Mouse (Mus musculus): Measurements from ENCODE around the gene Tmem200b. TPM values are rescaled to one million over a fixed set of nuclear protein-coding genes. Genes with fewer than 3 reads are reported as not detected.

Gene Tmem200b
- polyA plus RNA-seq, 1 experiment from 2014 or later = 3.3 TPM

DNA sequence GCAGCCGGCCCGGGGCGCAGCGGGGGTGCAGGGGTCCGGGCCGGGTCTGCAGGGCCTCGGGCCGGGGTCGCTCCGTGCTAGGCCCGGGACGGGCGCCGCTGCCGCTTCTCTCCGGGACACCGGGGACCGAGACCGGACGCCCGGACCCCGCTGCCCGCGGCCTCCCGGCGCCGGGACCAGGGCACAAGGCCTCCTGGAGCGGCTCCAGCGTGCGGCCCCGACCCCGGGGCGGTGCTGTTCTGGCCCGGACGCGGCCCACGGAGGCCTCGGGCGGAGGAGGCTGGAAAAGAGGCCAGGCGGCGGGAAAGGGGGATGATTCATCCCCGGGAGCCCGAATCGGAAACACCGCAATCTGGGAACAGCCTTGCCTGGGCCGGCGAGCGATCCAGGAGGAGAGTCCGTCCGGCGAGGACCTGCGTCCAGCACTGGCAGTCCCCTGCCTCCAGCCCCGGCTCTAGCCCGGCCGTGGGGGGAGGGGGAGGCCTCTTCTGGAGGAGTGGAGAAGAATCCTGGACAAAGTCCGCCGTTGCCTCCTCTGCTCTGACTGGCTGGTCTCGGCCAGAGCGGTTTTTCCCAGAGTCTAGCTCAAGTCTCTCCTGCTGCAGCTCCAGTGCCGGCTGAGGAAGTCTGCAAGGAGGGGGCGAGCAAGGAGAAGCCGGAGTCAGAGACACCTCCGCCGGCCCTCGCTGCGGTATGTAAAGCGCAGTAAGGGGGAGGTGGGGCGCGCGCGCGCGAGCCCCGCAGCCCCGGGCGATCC, 798 bp upstream of the Tmem200b start:
- H3K9me3 ChIP-seq (replicated peaks; ENCODE audit: control insufficient read depth, low read length) = no peaks in the 10 kb centered on the region
- whole genome bisulfite sequencing (ENCODE audit: insufficient replicate concordance) = 1% methylated on average over 69 of the region's 76 CpGs
- H3K4me2 ChIP-seq = peak overlapping the region; percentile 86
- no peak for ATAC-seq (replicated peaks; ENCODE audit: insufficient number of reproducible peaks, low FRiP score, low TSS enrichment)
- H3K4me3 ChIP-seq (ENCODE audit: low read depth, low read length) = peak overlapping the region; percentile 71
- peaks cover 24% of the 10 kb centered on the region for H3K27me3 ChIP-seq (ENCODE audit: control insufficient read depth, insufficient read depth, low read length)
- H3K27ac ChIP-seq (ENCODE audit: low read depth, low read length) = peak overlapping the region; percentile 89
- H3K9ac ChIP-seq (ENCODE audit: low read depth, low read length) = peak overlapping the region; percentile 91
- peaks cover 67% of the 10 kb centered on the region for H3K4me1 ChIP-seq (ENCODE audit: control insufficient read depth, insufficient read depth, low read length)
- H3K36me3 ChIP-seq (ENCODE audit: control insufficient read depth, insufficient read depth, low read length) = peaks cover 6% of the 10 kb centered on the region; the same call in 1 of the 2 replicates

DNA sequence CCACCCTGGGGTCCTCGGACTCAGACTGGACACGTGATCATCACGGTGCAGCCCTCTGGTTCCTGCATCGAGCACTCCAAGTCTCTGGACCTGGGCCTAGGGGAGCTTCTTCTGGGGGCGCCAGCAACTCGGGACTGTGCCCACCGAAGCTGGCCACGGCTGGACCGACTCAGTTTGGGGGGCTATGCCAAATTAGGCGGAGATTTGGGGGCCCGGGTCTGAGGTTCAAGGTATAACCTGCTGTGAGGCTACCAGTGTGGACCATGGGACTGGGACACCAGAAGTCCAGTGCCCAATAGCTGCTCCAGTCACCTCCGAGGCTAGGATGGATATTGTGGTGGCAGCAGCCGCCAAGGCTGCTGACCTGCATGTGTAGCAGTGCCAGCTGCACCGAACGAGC, 833 bp downstream of the Tmem200b start:
- Histone ChIP-seq H3K9me3 (replicated peaks; ENCODE audit: control insufficient read depth, low read length) (no peaks in the 10 kb centered on the region), H3K4me1 (ENCODE audit: control insufficient read depth, insufficient read depth, low read length) (peaks cover 72% of the 10 kb centered on the region), H3K36me3 (ENCODE audit: control insufficient read depth, insufficient read depth, low read length) (peaks cover 6% of the 10 kb centered on the region; the same call in 1 of the 2 replicates), H3K4me2 (peak overlapping the region; percentile 86), H3K27ac (ENCODE audit: low read depth, low read length) (no peak overlapping the region), H3K9ac (ENCODE audit: low read depth, low read length) (peak overlapping the region; percentile 91), H3K27me3 (ENCODE audit: control insufficient read depth, insufficient read depth, low read length) (peaks cover 15% of the 10 kb centered on the region; the same call in 1 of the 2 replicates), H3K4me3 (ENCODE audit: low read depth, low read length) (peak overlapping the region; percentile 71)
- WGBS (ENCODE audit: insufficient replicate concordance) = 57% methylated on average over 15 of the region's 15 CpGs
- ATAC-seq (replicated peaks; ENCODE audit: insufficient number of reproducible peaks, low FRiP score, low TSS enrichment) = no peak

DNA sequence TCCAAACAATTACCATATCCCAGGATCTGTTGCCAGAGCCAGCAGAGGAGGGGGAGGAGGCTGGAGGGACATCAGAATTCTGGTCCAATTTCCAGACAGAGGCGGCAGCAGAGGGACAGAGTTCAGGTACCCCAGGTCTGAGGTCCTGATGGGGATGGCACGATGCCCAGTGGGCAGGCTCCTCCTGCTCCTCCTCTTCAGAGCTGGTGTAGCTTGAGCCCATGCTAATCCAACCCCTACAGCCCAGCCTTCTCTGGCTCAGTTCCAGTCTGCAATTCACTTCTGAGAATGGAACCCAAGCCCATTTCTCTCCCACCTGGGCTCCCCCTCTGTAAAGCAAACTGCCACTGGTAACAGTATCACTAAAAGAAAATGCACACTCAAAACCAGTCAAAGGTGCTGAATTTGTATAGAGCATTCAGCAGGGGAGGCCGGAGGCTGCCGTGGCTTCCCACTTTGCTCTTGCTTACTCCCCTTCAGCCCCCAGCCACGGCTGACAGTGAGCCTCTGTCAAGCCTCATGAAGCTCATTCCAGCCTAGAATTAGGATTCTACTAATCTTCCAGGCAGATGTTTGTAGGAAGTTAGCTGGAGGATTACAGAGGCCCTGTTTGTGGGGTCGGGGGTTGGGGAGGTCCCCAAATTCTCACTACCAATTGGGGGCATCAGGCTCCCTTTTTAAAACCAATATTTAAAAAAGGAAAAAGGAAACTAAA, 2.7 kb downstream of the Tmem200b start:
- H3K27ac ChIP-seq (ENCODE audit: low read depth, low read length) = no peak overlapping the region

DNA sequence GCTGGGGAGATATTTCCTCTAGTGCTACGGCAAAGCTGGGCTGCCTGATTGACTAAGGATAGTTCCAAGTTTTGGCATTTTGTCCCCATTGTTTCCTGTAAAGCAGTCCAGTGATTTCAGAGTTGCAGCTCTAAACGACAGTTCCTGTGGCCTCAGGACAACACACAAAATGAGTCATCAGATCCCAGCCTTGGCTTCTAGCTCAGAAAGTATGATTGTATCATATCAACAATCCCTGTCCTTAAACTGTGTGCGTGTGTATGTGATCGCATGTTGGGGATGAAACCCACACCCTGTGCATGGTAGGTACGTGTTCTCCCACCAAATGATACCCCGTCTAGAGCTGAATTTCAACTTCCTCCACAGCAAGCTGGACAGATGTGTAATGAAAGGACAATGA, 7.6 kb downstream of the Tmem200b start:
- WGBS (ENCODE audit: insufficient replicate concordance) = 77% methylated on average over 6 of the region's 6 CpGs
- no peak overlapping the region for H3K4me3 ChIP-seq (ENCODE audit: low read depth, low read length)
- no peak overlapping the region for H3K9ac ChIP-seq (ENCODE audit: low read depth, low read length)
- H3K9me3 ChIP-seq (replicated peaks; ENCODE audit: control insufficient read depth, low read length) = no peaks in the 10 kb centered on the region
- peaks cover 34% of the 10 kb centered on the region for H3K4me1 ChIP-seq (ENCODE audit: control insufficient read depth, insufficient read depth, low read length)
- peaks cover 18% of the 10 kb centered on the region for H3K36me3 ChIP-seq (ENCODE audit: control insufficient read depth, insufficient read depth, low read length)
- H3K27ac ChIP-seq (ENCODE audit: low read depth, low read length) = no peak overlapping the region
- H3K4me2 ChIP-seq = no peak overlapping the region
- ATAC-seq (replicated peaks; ENCODE audit: insufficient number of reproducible peaks, low FRiP score, low TSS enrichment) = no peak
- no peaks in the 10 kb centered on the region for H3K27me3 ChIP-seq (ENCODE audit: control insufficient read depth, insufficient read depth, low read length)

More for the DNA sequence above, 2.7 kb downstream of the Tmem200b start:
- 69% methylated on average over 6 of the region's 6 CpGs for WGBS (ENCODE audit: insufficient replicate concordance)
- Histone ChIP-seq H3K4me3 (ENCODE audit: low read depth, low read length) (no peak overlapping the region), H3K4me2 (no peak overlapping the region), H3K36me3 (ENCODE audit: control insufficient read depth, insufficient read depth, low read length) (peaks cover 7% of the 10 kb centered on the region; the same call in 1 of the 2 replicates), H3K4me1 (ENCODE audit: control insufficient read depth, insufficient read depth, low read length) (peaks cover 62% of the 10 kb centered on the region), H3K9me3 (replicated peaks; ENCODE audit: control insufficient read depth, low read length) (no peaks in the 10 kb centered on the region), H3K9ac (ENCODE audit: low read depth, low read length) (no peak overlapping the region), H3K27me3 (ENCODE audit: control insufficient read depth, insufficient read depth, low read length) (peaks cover 15% of the 10 kb centered on the region; the same call in 1 of the 2 replicates)
- ATAC-seq (replicated peaks; ENCODE audit: insufficient number of reproducible peaks, low FRiP score, low TSS enrichment) = no peak

DNA sequence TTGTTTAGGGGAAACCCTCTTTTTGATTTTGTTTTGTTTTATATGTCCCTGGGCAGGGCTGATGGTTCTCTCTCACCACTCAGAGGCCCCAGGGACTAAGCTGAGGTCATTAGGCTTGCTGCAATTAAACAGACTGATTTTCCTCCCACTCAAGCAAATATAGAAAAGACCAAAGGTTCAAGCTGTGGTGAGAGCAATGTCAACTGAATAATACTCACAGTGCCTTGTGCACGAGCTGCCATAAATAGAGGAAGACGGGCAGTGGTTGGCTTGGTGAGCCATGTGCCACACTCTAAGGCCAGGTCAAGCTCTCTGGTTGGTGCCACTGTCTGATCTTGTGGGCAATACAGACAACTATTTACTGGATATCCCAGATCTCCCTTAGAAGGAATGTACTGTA, 17.9 kb downstream of the Tmem200b start:
- no peaks in the 10 kb centered on the region; the same call in 1 of the 2 replicates for H3K4me1 ChIP-seq (ENCODE audit: control insufficient read depth, insufficient read depth, low read length)
- H3K27me3 ChIP-seq (ENCODE audit: control insufficient read depth, insufficient read depth, low read length) = no peaks in the 10 kb centered on the region
- WGBS (ENCODE audit: insufficient replicate concordance) = 81% methylated on average over 2 of the region's 2 CpGs
- no peaks in the 10 kb centered on the region for H3K9me3 ChIP-seq (replicated peaks; ENCODE audit: control insufficient read depth, low read length)
- H3K9ac ChIP-seq (ENCODE audit: low read depth, low read length) = no peak overlapping the region
- no peak for ATAC-seq (replicated peaks; ENCODE audit: insufficient number of reproducible peaks, low FRiP score, low TSS enrichment)
- H3K4me3 ChIP-seq (ENCODE audit: low read depth, low read length) = no peak overlapping the region
- no peak overlapping the region for H3K4me2 ChIP-seq
- 0 out of 2 replicates have a peak, but pooled peaks cover 3% of the 10 kb centered on the region for H3K36me3 ChIP-seq (ENCODE audit: control insufficient read depth, insufficient read depth, low read length)
- no peak overlapping the region for H3K27ac ChIP-seq (ENCODE audit: low read depth, low read length)

DNA sequence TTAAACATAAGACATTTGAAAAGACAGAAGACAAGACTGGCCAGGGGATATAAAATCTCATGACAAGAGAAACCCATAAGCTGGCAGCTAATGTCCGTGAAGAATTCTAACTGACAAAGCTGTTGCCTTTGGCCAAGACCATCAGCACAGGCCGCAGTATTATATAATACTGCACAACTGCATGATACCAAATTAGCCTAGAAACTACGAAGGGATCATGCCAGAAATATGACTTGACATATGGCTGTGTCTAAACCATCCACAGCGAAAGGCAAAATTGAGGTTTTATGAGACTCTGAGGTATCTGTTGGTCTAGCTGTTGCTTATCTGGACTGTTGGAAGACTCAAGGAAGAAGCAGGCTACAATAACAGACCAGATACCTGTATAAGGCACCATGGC, 19.3 kb downstream of the Tmem200b start:
- Histone ChIP-seq H3K27ac (ENCODE audit: low read depth, low read length) (no peak overlapping the region), H3K4me2 (no peak overlapping the region), H3K27me3 (ENCODE audit: control insufficient read depth, insufficient read depth, low read length) (no peaks in the 10 kb centered on the region), H3K36me3 (ENCODE audit: control insufficient read depth, insufficient read depth, low read length) (no peaks in the 10 kb centered on the region), H3K9me3 (replicated peaks; ENCODE audit: control insufficient read depth, low read length) (no peaks in the 10 kb centered on the region), H3K9ac (ENCODE audit: low read depth, low read length) (no peak overlapping the region), H3K4me3 (ENCODE audit: low read depth, low read length) (no peak overlapping the region), H3K4me1 (ENCODE audit: control insufficient read depth, insufficient read depth, low read length) (no peaks in the 10 kb centered on the region; the same call in 1 of the 2 replicates)
- WGBS (ENCODE audit: insufficient replicate concordance) = 96% methylated on average over 4 of the region's 4 CpGs
- ATAC-seq (replicated peaks; ENCODE audit: insufficient number of reproducible peaks, low FRiP score, low TSS enrichment) = no peak

DNA sequence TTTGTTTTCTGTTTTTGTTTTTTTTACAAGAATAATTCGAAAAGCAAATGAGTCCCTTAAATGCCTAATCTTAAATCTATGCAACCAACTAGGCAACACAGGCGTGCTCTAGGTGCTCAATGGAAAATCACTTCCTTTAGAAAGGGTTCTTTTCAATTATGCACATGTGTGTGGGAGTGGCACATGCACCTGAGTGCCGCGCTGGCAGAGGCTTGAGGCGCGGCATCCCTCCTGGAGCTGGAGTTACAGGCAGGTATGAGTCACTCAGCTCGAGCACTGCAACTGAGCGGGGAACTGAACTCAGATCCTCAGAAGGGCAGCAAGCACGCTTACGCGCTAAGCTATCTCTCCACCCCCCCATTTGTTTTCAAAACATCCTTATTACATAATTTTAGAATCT, 26.3 kb downstream of the Tmem200b start:
- WGBS (ENCODE audit: insufficient replicate concordance) = 94% methylated on average over 11 of the region's 11 CpGs

DNA sequence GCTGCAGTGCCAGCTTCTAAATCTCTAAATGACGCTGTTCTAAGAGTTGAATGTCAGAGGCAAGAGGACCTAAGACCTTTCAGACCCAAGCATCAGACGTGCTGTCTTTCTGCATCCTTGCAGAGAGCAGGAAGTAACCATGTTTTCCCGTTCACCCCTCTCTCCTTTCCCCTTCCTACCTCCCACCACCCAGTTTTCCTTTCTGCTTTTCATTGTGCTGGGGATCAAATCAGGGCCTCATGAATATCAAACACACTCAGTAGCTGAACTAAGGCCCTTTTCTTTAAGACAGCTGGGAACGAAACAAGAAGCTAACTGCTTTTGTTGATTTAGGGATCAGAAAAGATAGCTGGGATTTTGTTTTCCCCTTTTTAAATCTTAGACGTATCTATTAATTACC, 28.3 kb downstream of the Tmem200b start:
- Histone ChIP-seq H3K36me3 (ENCODE audit: control insufficient read depth, insufficient read depth, low read length) (no peaks in the 10 kb centered on the region; the same call in 1 of the 2 replicates), H3K4me2 (no peak overlapping the region), H3K27me3 (ENCODE audit: control insufficient read depth, insufficient read depth, low read length) (no peaks in the 10 kb centered on the region), H3K4me1 (ENCODE audit: control insufficient read depth, insufficient read depth, low read length) (peaks cover 14% of the 10 kb centered on the region), H3K27ac (ENCODE audit: low read depth, low read length) (no peak overlapping the region), H3K9ac (ENCODE audit: low read depth, low read length) (no peak overlapping the region), H3K4me3 (ENCODE audit: low read depth, low read length) (no peak overlapping the region), H3K9me3 (replicated peaks; ENCODE audit: control insufficient read depth, low read length) (no peaks in the 10 kb centered on the region)
- no peak for ATAC-seq (replicated peaks; ENCODE audit: insufficient number of reproducible peaks, low FRiP score, low TSS enrichment)
- 50% methylated on average over 5 of the region's 5 CpGs for WGBS (ENCODE audit: insufficient replicate concordance)

More for the DNA sequence above, 26.3 kb downstream of the Tmem200b start:
- no peak overlapping the region for H3K27ac ChIP-seq (ENCODE audit: low read depth, low read length)
- no peaks in the 10 kb centered on the region for H3K36me3 ChIP-seq (ENCODE audit: control insufficient read depth, insufficient read depth, low read length)
- H3K9me3 ChIP-seq (replicated peaks; ENCODE audit: control insufficient read depth, low read length) = no peaks in the 10 kb centered on the region
- no peaks in the 10 kb centered on the region for H3K27me3 ChIP-seq (ENCODE audit: control insufficient read depth, insufficient read depth, low read length)
- peaks cover 14% of the 10 kb centered on the region for H3K4me1 ChIP-seq (ENCODE audit: control insufficient read depth, insufficient read depth, low read length)
- no peak for ATAC-seq (replicated peaks; ENCODE audit: insufficient number of reproducible peaks, low FRiP score, low TSS enrichment)
- no peak overlapping the region for H3K9ac ChIP-seq (ENCODE audit: low read depth, low read length)
- no peak overlapping the region for H3K4me2 ChIP-seq
- no peak overlapping the region for H3K4me3 ChIP-seq (ENCODE audit: low read depth, low read length)
